Mouse (Mus musculus): ENCODE data around the gene Akt3. TPM values are rescaled to one million over a fixed set of nuclear protein-coding genes. Genes with fewer than 3 reads are reported as not detected.

Gene Akt3
- polyA plus RNA-seq (2012; ENCODE audit: insufficient read depth, insufficient read length, missing spikeins): 29.7 and 32.6 TPM in 2 replicates

- H3K4me3 ChIP-seq (ENCODE audit: insufficient read depth, low read length): peak within 1 kb of the TSS; percentile 76
- peak within 1 kb of the TSS; percentile 49 for H3K27ac ChIP-seq (ENCODE audit: insufficient read depth, low read depth, low read length)
- no peak for TF ChIP-seq CTCF (IDR thresholded peaks at IDR 0.05; ENCODE audit: low read depth, low read length)
- TF ChIP-seq POLR2A (IDR thresholded peaks at IDR 0.05; ENCODE audit: borderline replicate concordance, low read depth, low read length): no peak
- peaks cover 15% of the 10 kb centered on the region for H3K4me1 ChIP-seq (ENCODE audit: control insufficient read depth, insufficient read depth, low read length)
Observed at GRCm38 (mm10) chr1:177258034-177258342, at the start of gene Akt3. Gene Akt3 (minus strand): TSS chr1:177258203.

- Histone ChIP-seq H3K4me3 (ENCODE audit: insufficient read depth, low read length) (no peak overlapping the region), H3K4me1 (ENCODE audit: control insufficient read depth, insufficient read depth, low read length) (no peaks in the 10 kb centered on the region)
- TF ChIP-seq POLR2A (IDR thresholded peaks at IDR 0.05; ENCODE audit: borderline replicate concordance, low read depth, low read length): no peak
- no peak for TF ChIP-seq CTCF (IDR thresholded peaks at IDR 0.05; ENCODE audit: low read depth, low read length)
Observed at GRCm38 (mm10) chr1:177307549-177307948, 49.5 kb upstream of the Akt3 start.

GRCm38 (mm10) chr1:177298231-177298630 lies 40.2 kb upstream of the Akt3 start:
- Histone ChIP-seq H3K4me1 (ENCODE audit: control insufficient read depth, insufficient read depth, low read length) (no peaks in the 10 kb centered on the region; the same call in 1 of the 2 replicates), H3K4me3 (ENCODE audit: insufficient read depth, low read length) (no peak overlapping the region), H3K27ac (ENCODE audit: insufficient read depth, low read depth, low read length) (no peak overlapping the region)
- TF ChIP-seq POLR2A (IDR thresholded peaks at IDR 0.05; ENCODE audit: borderline replicate concordance, low read depth, low read length): no peak
- TF ChIP-seq CTCF (IDR thresholded peaks at IDR 0.05; ENCODE audit: low read depth, low read length): no peak

More at GRCm38 (mm10) chr1:177307549-177307948, 49.5 kb upstream of the Akt3 start:
- no peak overlapping the region for H3K27ac ChIP-seq (ENCODE audit: insufficient read depth, low read depth, low read length)

GRCm38 (mm10) chr1:177286764-177287163 lies 28.8 kb upstream of the Akt3 start:
- Histone ChIP-seq H3K4me3 (ENCODE audit: insufficient read depth, low read length) (no peak overlapping the region), H3K27ac (ENCODE audit: insufficient read depth, low read depth, low read length) (no peak overlapping the region), H3K4me1 (ENCODE audit: control insufficient read depth, insufficient read depth, low read length) (peaks cover 8% of the 10 kb centered on the region)
- TF ChIP-seq POLR2A (IDR thresholded peaks at IDR 0.05; ENCODE audit: borderline replicate concordance, low read depth, low read length): no peak
- TF ChIP-seq CTCF (IDR thresholded peaks at IDR 0.05; ENCODE audit: low read depth, low read length): no peak

GRCm38 (mm10) chr1:177281925-177282324 lies 23.9 kb upstream of the Akt3 start:
- TF ChIP-seq CTCF (IDR thresholded peaks at IDR 0.05; ENCODE audit: low read depth, low read length) (no peak), POLR2A (IDR thresholded peaks at IDR 0.05; ENCODE audit: borderline replicate concordance, low read depth, low read length) (no peak)
- Histone ChIP-seq H3K4me3 (ENCODE audit: insufficient read depth, low read length) (no peak overlapping the region), H3K27ac (ENCODE audit: insufficient read depth, low read depth, low read length) (no peak overlapping the region), H3K4me1 (ENCODE audit: control insufficient read depth, insufficient read depth, low read length) (peaks cover 12% of the 10 kb centered on the region)

GRCm38 (mm10) chr1:177277361-177277760 lies 19.4 kb upstream of the Akt3 start:
- Histone ChIP-seq H3K4me3 (ENCODE audit: insufficient read depth, low read length) (no peak overlapping the region), H3K27ac (ENCODE audit: insufficient read depth, low read depth, low read length) (no peak overlapping the region), H3K4me1 (ENCODE audit: control insufficient read depth, insufficient read depth, low read length) (peaks cover 5% of the 10 kb centered on the region)
- TF ChIP-seq POLR2A (IDR thresholded peaks at IDR 0.05; ENCODE audit: borderline replicate concordance, low read depth, low read length): no peak
- TF ChIP-seq CTCF (IDR thresholded peaks at IDR 0.05; ENCODE audit: low read depth, low read length): no peak

- H3K4me3 ChIP-seq (ENCODE audit: insufficient read depth, low read length): no peak overlapping the region
- H3K27ac ChIP-seq (ENCODE audit: insufficient read depth, low read depth, low read length): no peak overlapping the region
- TF ChIP-seq POLR2A (IDR thresholded peaks at IDR 0.05; ENCODE audit: borderline replicate concordance, low read depth, low read length) (no peak), CTCF (IDR thresholded peaks at IDR 0.05; ENCODE audit: low read depth, low read length) (no peak)
- no peaks in the 10 kb centered on the region for H3K4me1 ChIP-seq (ENCODE audit: control insufficient read depth, insufficient read depth, low read length)
Observed at GRCm38 (mm10) chr1:177267645-177268044, 9.6 kb upstream of the Akt3 start.

- peaks cover 15% of the 10 kb centered on the region for H3K4me1 ChIP-seq (ENCODE audit: control insufficient read depth, insufficient read depth, low read length)
- TF ChIP-seq CTCF (IDR thresholded peaks at IDR 0.05; ENCODE audit: low read depth, low read length) (no peak), POLR2A (IDR thresholded peaks at IDR 0.05; ENCODE audit: borderline replicate concordance, low read depth, low read length) (no peak)
Observed at GRCm38 (mm10) chr1:177262926-177263325, 4.9 kb upstream of the Akt3 start.

GRCm38 (mm10) chr1:177260796-177261195 lies 2.8 kb upstream of the Akt3 start:
- TF ChIP-seq CTCF (IDR thresholded peaks at IDR 0.05; ENCODE audit: low read depth, low read length): no peak
- no peak for TF ChIP-seq POLR2A (IDR thresholded peaks at IDR 0.05; ENCODE audit: borderline replicate concordance, low read depth, low read length)
- Histone ChIP-seq H3K4me3 (ENCODE audit: insufficient read depth, low read length) (no peak overlapping the region), H3K27ac (ENCODE audit: insufficient read depth, low read depth, low read length) (no peak overlapping the region), H3K4me1 (ENCODE audit: control insufficient read depth, insufficient read depth, low read length) (peaks cover 15% of the 10 kb centered on the region)

More at GRCm38 (mm10) chr1:177262926-177263325, 4.9 kb upstream of the Akt3 start:
- H3K4me3 ChIP-seq (ENCODE audit: insufficient read depth, low read length): no peak overlapping the region
- H3K27ac ChIP-seq (ENCODE audit: insufficient read depth, low read depth, low read length): no peak overlapping the region

- peak overlapping the region; percentile 76 for H3K4me3 ChIP-seq (ENCODE audit: insufficient read depth, low read length)
- TF ChIP-seq POLR2A (IDR thresholded peaks at IDR 0.05; ENCODE audit: borderline replicate concordance, low read depth, low read length): no peak
- no peak for TF ChIP-seq CTCF (IDR thresholded peaks at IDR 0.05; ENCODE audit: low read depth, low read length)
- peaks cover 15% of the 10 kb centered on the region for H3K4me1 ChIP-seq (ENCODE audit: control insufficient read depth, insufficient read depth, low read length)
- H3K27ac ChIP-seq (ENCODE audit: insufficient read depth, low read depth, low read length): no peak overlapping the region
Observed at GRCm38 (mm10) chr1:177259038-177259600, 1.1 kb upstream of the Akt3 start.

Measured in bone marrow macrophage, adult 2 months (primary cell).